Mouse (Mus musculus) heart, embryonic 15.5 days (tissue): ENCODE results near the gene Eef1e1. TPM values are rescaled to one million over a fixed set of nuclear protein-coding genes. Genes with fewer than 3 reads are reported as not detected.
A peak's percentile ranks its signal among the peaks of the same experiment; 100 is the strongest.

ENCODE experiments used
- ATAC-seq: fragments of 200-750 bp; cut with Nextera tagmentation; replicated peaks from 2 replicates; pipeline ENCODE4 v1.8.0; 2017; ENCODE audit warnings: low read depth, moderate TSS enrichment; ENCODE audit not compliant: insufficient number of reproducible peaks, insufficient read depth, low FRiP score
- H3K27ac ChIP-seq: fragments of 300-500 bp; sonication (generic); 2 replicates; pipeline ENCODE4 v1.5.1; 2015; ENCODE audit warnings: mild to moderate bottlenecking, inconsistent platforms
- H3K27me3 ChIP-seq: fragments of 300-500 bp; sonication (generic); 2 replicates; pipeline ENCODE4 v1.6.1; 2015; ENCODE audit warnings: inconsistent platforms
- H3K36me3 ChIP-seq: fragments of 300-500 bp; sonication (generic); 2 replicates; pipeline ENCODE4 v1.6.1; 2015; ENCODE audit warnings: mild to moderate bottlenecking, inconsistent platforms
- H3K4me1 ChIP-seq: fragments of 300-500 bp; sonication (generic); replicated peaks from 2 replicates; pipeline ENCODE4 v1.6.1; 2015; ENCODE audit warnings: inconsistent platforms
- H3K4me2 ChIP-seq: fragments of 300-500 bp; sonication (generic); 2 replicates; pipeline ENCODE4 v1.6.1; 2015; ENCODE audit warnings: inconsistent platforms, mild to moderate bottlenecking, moderate library complexity
- H3K4me3 ChIP-seq: fragments of 300-500 bp; sonication (generic); 2 replicates; pipeline ENCODE4 v1.5.1; 2015; ENCODE audit warnings: mild to moderate bottlenecking, inconsistent platforms
- H3K9ac ChIP-seq: fragments of 300-500 bp; sonication (generic); 2 replicates; pipeline ENCODE4 v1.6.1; 2015; ENCODE audit warnings: mild to moderate bottlenecking, inconsistent platforms
- H3K9me3 ChIP-seq: fragments of 300-500 bp; sonication (generic); replicated peaks from 2 replicates; pipeline ENCODE4 v1.6.1; 2016; ENCODE audit warnings: inconsistent platforms
- WGBS: fragments of 180-500 bp; shearing (Covaris S2); methylation state at CpG from one replicate; pipeline ENCODE4 v1.1.7; 2015; ENCODE audit warnings: mixed read lengths; 5-methylcytosine and 5-hydroxymethylcytosine counted together
- polyA plus RNA-seq: library from polyadenylated mRNA; unstranded; fragments of >200 nt; fragmentation: Nextera tagmentation; extraction: Ambion mirVana; gene quantifications from 2 replicates; pipeline ENCODE4 v1.2.1, GENCODE M21; 2015

The Eef1e1 gene
- polyA plus RNA-seq, 1 experiment from 2014 or later, result 25.5 TPM

DNA sequence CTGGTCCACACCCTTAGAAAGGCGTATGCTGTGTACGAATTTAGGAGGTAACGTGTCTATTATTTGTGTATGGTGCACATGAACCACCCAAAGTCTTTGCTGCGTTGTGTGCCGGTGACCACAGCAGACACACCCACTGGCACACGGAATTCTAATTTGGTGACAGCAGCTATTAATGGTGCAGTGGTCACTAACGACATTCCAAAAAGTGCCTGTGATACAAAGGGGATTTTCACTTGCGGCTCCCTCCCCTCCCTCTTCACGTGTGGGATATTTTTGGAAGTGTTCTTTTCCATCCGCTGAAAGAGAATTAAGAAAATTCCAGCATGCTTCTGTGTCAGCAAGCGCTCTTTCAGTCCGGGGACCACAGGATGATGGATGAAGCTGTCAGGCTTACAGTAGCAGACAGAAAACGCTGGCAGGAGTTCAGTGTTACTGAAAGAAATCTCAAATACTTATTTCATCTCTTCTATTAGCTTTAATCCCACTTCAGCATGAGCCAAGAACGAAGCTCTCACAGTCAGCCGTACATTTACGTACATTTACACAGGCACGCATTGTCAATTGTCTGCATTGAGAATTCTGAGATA, 56.5 kb downstream of the Eef1e1 start:
- Histone ChIP-seq H3K4me1 (peaks cover 14% of the 10 kb centered on the region), H3K36me3 (no peaks in the 10 kb centered on the region), H3K27me3 (no peaks in the 10 kb centered on the region), H3K4me2 (peak overlapping the region; percentile 31), H3K27ac (peak overlapping the region; percentile 36), H3K9ac (no peak overlapping the region), H3K4me3 (no peak overlapping the region), H3K9me3 (no peaks in the 10 kb centered on the region)
- ATAC-seq, result peak; percentile 68; the same call in 1 of the 2 replicates
- 34% methylated on average over 17 of the region's 17 CpGs for WGBS

DNA sequence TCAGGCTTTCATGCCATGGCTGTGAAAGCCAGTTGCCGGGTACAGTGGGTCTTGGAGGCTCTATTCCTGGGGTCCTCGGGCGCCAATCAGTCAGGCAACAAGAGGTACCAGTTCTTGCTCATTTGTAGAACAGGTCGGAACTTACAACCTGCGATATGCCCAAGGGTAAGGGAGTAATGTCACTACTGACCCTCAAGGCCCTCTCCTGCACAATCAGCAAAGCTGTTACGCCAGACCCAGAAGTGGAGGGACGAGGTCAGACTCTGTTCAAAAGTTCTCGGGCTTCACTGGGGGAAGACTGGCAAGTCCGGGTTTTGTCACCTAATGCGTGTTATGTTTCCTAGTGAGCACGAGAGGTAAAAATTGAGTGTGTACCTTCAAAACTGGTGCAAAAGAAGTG, 58.0 kb downstream of the Eef1e1 start:
- H3K9me3 ChIP-seq, result no peaks in the 10 kb centered on the region
- 82% methylated on average over 11 of the region's 11 CpGs for WGBS
- no peak for ATAC-seq
- H3K27ac ChIP-seq, result no peak overlapping the region
- peaks cover 14% of the 10 kb centered on the region for H3K4me1 ChIP-seq
- H3K36me3 ChIP-seq, result no peaks in the 10 kb centered on the region
- H3K27me3 ChIP-seq, result no peaks in the 10 kb centered on the region
- H3K4me2 ChIP-seq, result no peak overlapping the region
- H3K4me3 ChIP-seq, result no peak overlapping the region
- H3K9ac ChIP-seq, result no peak overlapping the region

- ATAC-seq, result no peak
- 50% methylated on average over 3 of the region's 3 CpGs for WGBS
- Histone ChIP-seq H3K9ac (no peak overlapping the region), H3K9me3 (no peaks in the 10 kb centered on the region), H3K27ac (no peak overlapping the region), H3K36me3 (no peaks in the 10 kb centered on the region), H3K4me3 (no peak overlapping the region), H3K4me1 (peaks cover 9% of the 10 kb centered on the region; the same call in 1 of the 2 replicates), H3K27me3 (no peaks in the 10 kb centered on the region), H3K4me2 (no peak overlapping the region)
Measured at GRCm38 (mm10) chr13:38597076-38597475, 61.8 kb downstream of the Eef1e1 start.

DNA sequence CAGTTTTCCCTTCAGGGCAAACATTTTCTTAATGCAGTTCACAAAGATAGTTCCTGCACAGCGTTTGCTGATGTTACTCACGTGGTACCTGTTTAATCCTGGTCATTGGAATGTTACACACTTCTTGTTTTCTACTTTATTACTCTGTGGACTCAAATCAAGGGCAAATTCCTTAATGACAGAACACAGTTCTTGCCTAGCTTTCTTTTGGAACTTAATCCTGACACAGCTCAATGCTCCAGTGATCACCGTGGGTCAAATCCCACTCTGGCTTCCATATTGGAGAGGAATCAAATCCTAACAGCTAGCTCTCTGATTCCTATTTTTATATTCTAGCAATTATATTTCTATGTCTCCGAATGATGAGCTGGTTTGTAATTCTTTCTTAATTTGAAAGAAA, 62.4 kb downstream of the Eef1e1 start:
- no peaks in the 10 kb centered on the region for H3K27me3 ChIP-seq

More for the DNA sequence above, 62.4 kb downstream of the Eef1e1 start:
- no peak overlapping the region for H3K4me2 ChIP-seq
- H3K9ac ChIP-seq, result no peak overlapping the region
- WGBS, result 84% methylated on average over 4 of the region's 4 CpGs
- no peak for ATAC-seq
- no peaks in the 10 kb centered on the region for H3K9me3 ChIP-seq
- H3K4me3 ChIP-seq, result no peak overlapping the region
- H3K4me1 ChIP-seq, result peaks cover 7% of the 10 kb centered on the region; the same call in 1 of the 2 replicates
- H3K36me3 ChIP-seq, result no peaks in the 10 kb centered on the region
- no peak overlapping the region for H3K27ac ChIP-seq

Other genes starting within 250 kb of the Eef1e1 start
- 160 and 205 TPM in 2 replicates for gene Txndc5, start 130.2 kb downstream of the Eef1e1 start, polyA plus RNA-seq
- gene Bloc1s5, start 23.9 kb downstream of the Eef1e1 start, polyA plus RNA-seq, result 16.6 and 17.3 TPM in 2 replicates